Mouse (Mus musculus) gonadal fat pad, adult 2 months (tissue): ENCODE measurements around the gene Rftn2. TPM values are rescaled to one million over a fixed set of nuclear protein-coding genes. Genes with fewer than 3 reads are reported as not detected.
"Not testable (repeated sequence)": the region's sequence is repeated elsewhere in the genome, so short reads cannot be mapped to it uniquely, and the experiment has no call there.

Experiments used
- DNase-seq: peaks from one replicate; pipeline ENCODE4 v3.0.0-alpha.2; 2012; ENCODE audit warnings: low read depth
- polyA plus RNA-seq: library from polyadenylated mRNA; depleted of rRNA; stranded (reverse); fragments of >200 nt; gene quantifications from 2 replicates; pipeline ENCODE4 v1.2.3, GENCODE M21; 2012; rRNA removed

Rftn2 gene
- polyA plus RNA-seq, 1 experiment, result 1.6 TPM

DNA sequence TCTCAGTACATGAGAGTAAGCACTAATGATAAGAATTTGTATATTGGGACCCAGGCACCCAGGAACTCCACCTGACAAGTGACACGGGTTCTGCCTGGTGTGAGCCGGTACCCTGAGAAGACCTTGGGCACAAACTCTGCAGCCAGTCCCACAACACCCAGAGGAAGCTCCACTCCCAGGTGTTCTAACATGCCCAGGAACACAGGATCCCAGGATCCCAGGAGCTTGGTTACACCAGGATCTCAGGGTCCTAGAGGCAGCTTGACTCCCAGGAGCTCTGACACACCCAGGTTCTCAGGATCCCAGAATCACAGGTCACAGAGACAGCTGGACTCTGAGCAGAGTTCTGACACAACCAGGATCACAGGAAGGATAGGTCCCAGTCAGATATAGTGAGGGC, 102.4 kb downstream of the Rftn2 start:
- DNase-seq, result not testable (repeated sequence)

DNA sequence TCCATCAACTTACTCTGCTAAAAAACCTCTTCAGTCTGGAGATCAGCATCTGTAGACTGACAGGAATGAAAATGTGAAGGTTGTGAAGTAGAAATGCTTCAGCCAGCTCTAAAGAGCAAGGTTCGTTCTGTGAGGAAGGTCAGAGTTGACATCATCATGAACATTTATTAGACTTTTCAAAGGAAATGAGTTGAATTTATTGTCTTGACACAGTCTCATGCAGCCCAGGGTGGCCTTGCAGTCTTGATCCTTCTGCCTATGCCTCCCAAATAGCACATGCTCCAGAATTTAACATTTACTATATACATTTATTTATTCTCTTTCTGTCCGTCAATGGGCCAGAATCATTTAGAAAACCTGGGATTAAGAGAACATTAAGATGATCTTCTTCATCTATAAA, 103.0 kb downstream of the Rftn2 start:
- no peak for DNase-seq

DNA sequence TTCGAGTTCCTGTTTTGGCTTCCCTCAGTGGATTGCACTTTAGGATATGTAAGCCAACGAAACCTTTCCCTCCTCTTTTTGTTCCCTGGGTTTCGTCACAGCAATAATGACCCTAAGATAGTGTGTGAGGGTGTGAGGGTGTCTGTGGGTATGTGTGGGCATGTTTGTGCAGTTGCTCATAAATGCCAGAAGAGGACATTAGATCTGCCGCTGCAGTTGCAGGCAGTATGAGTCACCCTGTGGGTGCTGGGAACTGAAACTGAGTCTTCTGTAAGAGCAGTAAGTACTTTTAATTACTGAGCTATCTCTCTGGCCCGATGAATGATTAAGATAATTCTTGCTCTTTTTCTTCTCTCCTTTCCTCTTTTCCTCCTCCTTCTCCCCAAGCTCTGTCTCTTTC, 103.5 kb downstream of the Rftn2 start:
- DNase-seq, result no peak

Other genes starting within 250 kb of the Rftn2 start
- 51.0 and 53.3 TPM in 2 replicates for gene Sf3b1, start 199.3 kb downstream of the Rftn2 start, polyA plus RNA-seq
- 12.2 and 13.7 TPM in 2 replicates for gene Coq10b, start 174.0 kb downstream of the Rftn2 start, polyA plus RNA-seq
- gene Hspe1, start 138.7 kb downstream of the Rftn2 start, polyA plus RNA-seq, result 23.7 and 29.1 TPM in 2 replicates
- gene Hspd1, start 138.5 kb downstream of the Rftn2 start, polyA plus RNA-seq, result 35.0 and 39.5 TPM in 2 replicates
- gene Mob4, start 95.6 kb downstream of the Rftn2 start, polyA plus RNA-seq, result 11.7 and 12.5 TPM in 2 replicates
- 1.4 and 1.5 TPM in 2 replicates for gene Mars2, start 10.4 kb upstream of the Rftn2 start, polyA plus RNA-seq
- 0.46 and 0.56 TPM in 2 replicates for gene Boll, start 136.7 kb upstream of the Rftn2 start, polyA plus RNA-seq
- 3.3 and 4.6 TPM in 2 replicates for gene Plcl1, start 179.1 kb upstream of the Rftn2 start, polyA plus RNA-seq